Mouse (Mus musculus): ENCODE results near the gene 4933414I15Rik. TPM values are rescaled to one million over a fixed set of nuclear protein-coding genes. Genes with fewer than 3 reads are reported as not detected.

The 4933414I15Rik gene
- polyA plus RNA-seq, 1 experiment from 2014 or later: not detected

DNA sequence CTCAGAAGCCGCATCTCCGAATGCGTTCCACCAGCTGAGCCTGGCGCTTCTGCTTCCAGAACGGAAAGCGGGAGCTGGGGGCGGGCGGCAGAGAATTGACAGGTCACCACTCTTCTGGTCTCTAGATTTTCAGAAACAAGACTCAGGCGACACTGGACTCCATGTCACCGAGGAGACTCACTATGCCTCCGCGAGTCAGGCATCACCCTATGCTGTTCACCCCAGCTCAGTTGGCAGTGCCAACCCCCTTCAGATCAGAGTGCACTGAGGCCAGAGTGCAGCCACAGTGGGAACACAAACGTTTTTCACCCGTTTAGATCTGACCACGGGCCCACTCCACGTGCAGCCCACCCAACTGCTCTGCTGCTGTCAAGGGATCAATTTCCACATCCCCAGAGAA lies 12.5 kb downstream of the 4933414I15Rik start:
- Histone ChIP-seq H3K4me1 (replicated peaks) (peaks cover 14% of the 10 kb centered on the region; the same call in 1 of the 2 replicates), H3K4me2 (peak overlapping the region; percentile 95), H3K4me3 (peak overlapping the region; percentile 76), H3K27ac (replicated peaks) (peak overlapping the region; percentile 91), H3K36me3 (no peaks in the 10 kb centered on the region), H3K27me3 (no peaks in the 10 kb centered on the region), H3K9ac (peak overlapping the region; percentile 88), H3K9me3 (no peaks in the 10 kb centered on the region)
- 0% methylated on average over 16 of the region's 16 CpGs for WGBS
- peak; percentile 75; the same call in 1 of the 2 replicates for ATAC-seq (ENCODE audit: low FRiP score, low read depth)

DNA sequence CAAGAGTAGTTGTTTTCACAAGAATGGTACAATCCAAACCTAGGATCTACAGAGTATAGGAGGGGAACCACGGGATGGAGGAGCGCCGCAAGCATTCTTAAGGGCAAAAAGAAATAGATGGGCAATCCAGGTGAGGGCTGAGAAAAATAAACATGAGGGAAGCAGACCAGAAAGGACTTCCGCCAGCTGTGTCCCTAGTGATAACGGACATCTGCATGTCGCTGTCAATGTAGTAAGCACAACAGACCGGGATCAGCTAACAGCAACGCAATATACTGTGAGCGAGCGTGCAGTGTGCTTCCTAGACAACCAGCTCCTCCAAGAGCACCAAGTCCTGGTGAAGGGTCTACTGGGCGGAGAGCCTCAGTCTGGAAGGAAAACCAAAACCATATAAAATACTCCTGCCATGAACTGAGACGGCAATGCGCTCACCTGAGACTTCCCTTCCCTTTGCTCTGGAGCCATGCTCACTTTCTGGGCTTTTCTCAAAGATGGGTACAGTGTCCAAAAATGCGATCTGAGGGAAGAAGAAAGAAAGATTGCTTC lies 13.0 kb downstream of the 4933414I15Rik start:
- Histone ChIP-seq H3K4me3 (peak overlapping the region; percentile 76), H3K4me2 (peak overlapping the region; percentile 95), H3K27ac (replicated peaks) (peak overlapping the region; percentile 91), H3K9ac (peak overlapping the region; percentile 88), H3K27me3 (no peaks in the 10 kb centered on the region), H3K36me3 (peaks cover 4% of the 10 kb centered on the region; the same call in 1 of the 2 replicates), H3K9me3 (no peaks in the 10 kb centered on the region), H3K4me1 (replicated peaks) (peaks cover 14% of the 10 kb centered on the region; the same call in 1 of the 2 replicates)
- 22% methylated on average over 14 of the region's 14 CpGs for WGBS
- peak; percentile 4; the same call in 1 of the 2 replicates for ATAC-seq (ENCODE audit: low FRiP score, low read depth)

DNA sequence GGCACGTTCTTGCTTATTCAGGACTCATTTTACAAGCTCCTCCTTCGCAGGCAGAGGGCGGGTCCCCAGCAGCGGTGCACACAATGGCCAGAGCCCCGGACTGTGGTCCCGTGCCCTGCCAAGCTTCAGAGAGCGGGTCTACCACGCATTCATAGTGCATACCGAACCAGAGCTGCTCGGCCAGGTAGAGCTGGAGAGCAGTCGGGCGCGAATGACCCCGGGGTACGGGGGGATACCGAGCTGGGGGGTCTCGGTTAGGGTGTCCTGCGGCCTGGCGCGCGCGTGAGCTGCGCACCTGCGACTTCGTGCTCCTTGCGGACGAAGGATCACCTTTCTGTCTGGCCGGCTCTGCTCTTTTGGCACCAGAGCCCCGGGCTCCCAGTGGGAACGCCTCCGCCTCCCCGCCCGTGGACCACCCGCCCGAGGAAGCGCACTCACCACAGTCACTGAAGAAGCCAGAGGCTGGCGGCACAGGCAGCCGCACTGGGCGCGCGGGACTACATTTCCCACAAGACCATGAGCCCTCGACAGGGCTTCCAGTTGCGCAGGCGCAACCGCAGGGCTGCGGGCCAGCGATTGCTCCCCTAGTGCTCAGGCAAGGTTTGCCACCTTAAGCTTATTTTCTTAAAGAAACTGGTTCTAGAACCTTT lies 27.8 kb downstream of the 4933414I15Rik start, which contains the start of gene Zfp2:
TSS of gene Zfp2 (minus strand) at position 495 of the 650 bp plus-strand sequence.
- Histone ChIP-seq H3K9ac (peak within 1 kb of the TSS; percentile 96), H3K27ac (replicated peaks) (peak within 1 kb of the TSS; percentile 95), H3K4me1 (replicated peaks) (peaks cover 14% of the 10 kb centered on the region), H3K36me3 (peaks cover 18% of the 10 kb centered on the region), H3K9me3 (peaks cover 9% of the 10 kb centered on the region; the same call in 1 of the 2 replicates), H3K27me3 (no peaks in the 10 kb centered on the region), H3K4me2 (peak within 1 kb of the TSS; percentile 54), H3K4me3 (peak within 1 kb of the TSS; percentile 67)
- under 1% methylated on average over 46 of the region's 47 CpGs for WGBS
- ATAC-seq (ENCODE audit: low FRiP score, low read depth): peak; percentile 98

DNA sequence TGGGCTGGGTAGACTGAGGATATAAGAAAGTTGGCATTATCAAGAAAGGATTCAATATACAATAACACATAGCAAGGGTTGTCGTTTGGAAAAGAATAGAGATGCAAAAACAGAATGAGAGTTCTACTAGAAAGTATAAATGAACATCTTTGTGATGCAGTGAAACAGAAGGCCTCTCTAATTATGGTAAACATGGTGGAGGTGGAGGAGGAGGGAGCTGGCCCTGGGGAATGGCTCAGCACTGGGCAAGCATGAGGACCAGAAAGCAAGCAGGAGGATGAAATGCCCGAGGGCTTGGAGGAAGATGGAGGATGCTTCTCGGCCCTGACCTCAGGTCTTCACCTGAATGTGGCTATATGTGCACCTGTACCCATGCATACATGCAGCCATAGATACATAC lies 29.1 kb downstream of the 4933414I15Rik start:
- Histone ChIP-seq H3K9me3 (peaks cover 17% of the 10 kb centered on the region; the same call in 1 of the 2 replicates), H3K4me3 (peak overlapping the region; percentile 67; the same call in 1 of the 2 replicates), H3K27ac (replicated peaks) (0 out of 2 replicates have a peak overlapping the region, but pooled peaks have one; percentile 95), H3K27me3 (no peaks in the 10 kb centered on the region), H3K36me3 (peaks cover 32% of the 10 kb centered on the region), H3K4me2 (peak overlapping the region; percentile 54), H3K4me1 (replicated peaks) (peaks cover 14% of the 10 kb centered on the region), H3K9ac (no peak overlapping the region)
- ATAC-seq (ENCODE audit: low FRiP score, low read depth): no peak
- 97% methylated on average over 3 of the region's 3 CpGs for WGBS

DNA sequence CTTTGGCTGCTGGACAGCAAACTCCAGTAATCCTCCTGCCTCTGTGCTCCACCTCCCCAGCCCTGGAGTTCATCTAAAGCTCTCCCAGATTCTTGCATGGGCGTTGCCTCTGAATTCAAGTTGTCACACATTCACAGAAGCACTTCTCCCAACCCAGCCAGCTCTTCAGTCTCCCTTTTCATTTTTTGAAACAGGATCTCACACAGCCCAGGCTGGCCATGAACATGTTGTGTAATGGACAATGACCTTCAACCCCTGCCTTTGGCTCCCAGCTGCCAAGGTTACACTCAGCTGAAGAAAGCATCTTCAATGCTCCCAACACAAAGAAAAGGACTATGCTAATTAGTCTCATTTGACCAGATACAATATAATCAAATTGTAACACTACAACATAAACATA lies 30.3 kb downstream of the 4933414I15Rik start:
- Histone ChIP-seq H3K27me3 (no peaks in the 10 kb centered on the region), H3K27ac (replicated peaks) (no peak overlapping the region), H3K4me1 (replicated peaks) (peaks cover 14% of the 10 kb centered on the region), H3K36me3 (peaks cover 43% of the 10 kb centered on the region), H3K4me3 (no peak overlapping the region), H3K9me3 (peaks cover 26% of the 10 kb centered on the region; the same call in 1 of the 2 replicates), H3K4me2 (no peak overlapping the region), H3K9ac (no peak overlapping the region)
- no peak for ATAC-seq (ENCODE audit: low FRiP score, low read depth)
- 79% methylated on average over 1 of the region's 1 CpGs for WGBS

DNA sequence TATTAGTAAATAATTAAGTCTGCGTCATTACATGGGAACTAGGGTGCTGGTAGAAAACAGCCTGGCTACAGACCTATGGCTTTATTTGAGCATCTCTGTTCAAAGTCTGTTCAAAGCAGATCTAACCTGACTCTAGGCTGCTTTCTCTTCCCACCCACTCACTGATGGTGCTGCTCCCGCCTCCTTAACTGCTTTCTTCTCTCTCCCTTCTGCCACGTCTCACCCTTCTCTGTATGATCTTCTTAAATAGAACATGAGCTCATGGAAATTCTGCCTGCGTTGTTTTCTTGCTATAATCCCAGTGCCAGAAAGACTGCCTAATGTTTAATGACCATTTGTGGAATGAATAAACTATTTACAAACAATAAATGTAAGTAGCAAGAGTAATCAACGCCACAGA lies 35.4 kb downstream of the 4933414I15Rik start:
- 89% methylated on average over 5 of the region's 5 CpGs for WGBS
- peaks cover 61% of the 10 kb centered on the region for H3K9me3 ChIP-seq

DNA sequence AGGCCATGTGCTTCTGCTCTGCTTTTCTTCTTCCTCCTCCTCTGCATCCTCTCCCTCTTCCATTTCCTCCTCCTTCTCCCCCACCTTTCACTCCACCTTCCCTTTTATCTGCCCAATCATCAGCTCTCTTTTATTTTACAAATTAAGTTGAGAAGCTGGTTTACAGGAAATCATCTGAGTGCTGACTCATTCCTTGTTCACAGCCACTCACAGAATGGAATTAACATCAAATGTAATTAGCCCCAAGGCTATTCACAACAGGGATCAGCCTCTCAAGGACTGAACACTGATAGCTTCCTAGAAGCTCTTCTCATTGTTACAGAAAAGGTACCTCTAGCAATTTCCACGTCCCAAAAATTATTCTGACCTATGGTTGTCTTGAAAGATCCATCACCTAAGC lies 46.2 kb downstream of the 4933414I15Rik start:
- no peaks in the 10 kb centered on the region for H3K27me3 ChIP-seq
- H3K4me3 ChIP-seq: no peak overlapping the region
- no peak overlapping the region for H3K4me2 ChIP-seq
- peaks cover 65% of the 10 kb centered on the region for H3K36me3 ChIP-seq
- peaks cover 56% of the 10 kb centered on the region for H3K9me3 ChIP-seq
- H3K27ac ChIP-seq (replicated peaks): no peak overlapping the region
- ATAC-seq (ENCODE audit: low FRiP score, low read depth): no peak
- 88% methylated on average over 1 of the region's 1 CpGs for WGBS
- H3K9ac ChIP-seq: no peak overlapping the region
- H3K4me1 ChIP-seq (replicated peaks): no peaks in the 10 kb centered on the region

More for the DNA sequence above, 35.4 kb downstream of the 4933414I15Rik start:
- H3K27ac ChIP-seq (replicated peaks): no peak overlapping the region
- H3K4me1 ChIP-seq (replicated peaks): no peaks in the 10 kb centered on the region
- ATAC-seq (ENCODE audit: low FRiP score, low read depth): no peak
- no peaks in the 10 kb centered on the region for H3K27me3 ChIP-seq
- H3K4me2 ChIP-seq: no peak overlapping the region
- H3K4me3 ChIP-seq: no peak overlapping the region
- no peak overlapping the region for H3K9ac ChIP-seq
- H3K36me3 ChIP-seq: peaks cover 93% of the 10 kb centered on the region

DNA sequence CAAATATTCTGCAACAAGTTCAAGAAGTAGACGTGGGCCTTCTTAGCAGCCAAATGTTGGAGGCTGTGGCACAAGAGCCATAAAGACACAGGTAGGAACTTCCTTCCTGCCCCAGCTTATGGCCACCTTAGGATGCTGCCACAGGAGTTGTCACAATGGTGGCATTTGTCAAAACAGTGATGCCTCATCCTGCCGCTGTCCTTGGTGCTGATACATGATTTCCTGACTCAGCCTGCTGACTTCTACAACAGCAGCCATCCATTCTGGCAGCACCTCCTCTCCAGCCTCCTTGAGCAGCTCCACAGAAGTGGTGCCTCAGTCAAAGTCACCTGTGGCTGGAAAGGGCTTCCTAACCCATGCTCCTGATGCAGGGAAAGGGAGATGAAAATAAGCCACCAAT lies 51.1 kb downstream of the 4933414I15Rik start:
- WGBS: 55% methylated on average over 2 of the region's 2 CpGs
- H3K27me3 ChIP-seq: no peaks in the 10 kb centered on the region
- no peak overlapping the region for H3K27ac ChIP-seq (replicated peaks)
- no peak overlapping the region for H3K9ac ChIP-seq
- H3K36me3 ChIP-seq: peaks cover 21% of the 10 kb centered on the region
- no peak for ATAC-seq (ENCODE audit: low FRiP score, low read depth)
- peaks cover 9% of the 10 kb centered on the region; the same call in 1 of the 2 replicates for H3K9me3 ChIP-seq
- 0 out of 2 replicates have a peak, but pooled peaks cover 4% of the 10 kb centered on the region for H3K4me1 ChIP-seq (replicated peaks)
- H3K4me3 ChIP-seq: no peak overlapping the region
- no peak overlapping the region for H3K4me2 ChIP-seq

Other genes with a start within 250 kb of the 4933414I15Rik start
- 52.6 and 54.8 TPM in 2 replicates for gene Zfp354c, start 116.0 kb downstream of the 4933414I15Rik start, polyA plus RNA-seq (2015; fragmentation: Nextera tagmentation; extraction: Ambion mirVana)
- 1.2 and 2.0 TPM in 2 replicates for gene Zfp879, start 102.2 kb downstream of the 4933414I15Rik start, polyA plus RNA-seq (2015; fragmentation: Nextera tagmentation; extraction: Ambion mirVana)
- not detected in 2 replicates for gene Grm6, start 93.1 kb downstream of the 4933414I15Rik start, polyA plus RNA-seq (2015; fragmentation: Nextera tagmentation; extraction: Ambion mirVana)
- 9.5 and 11.3 TPM in 2 replicates for gene Zfp454, start 56.1 kb downstream of the 4933414I15Rik start, polyA plus RNA-seq (2015; fragmentation: Nextera tagmentation; extraction: Ambion mirVana)
- gene Zfp2, start 27.6 kb downstream of the 4933414I15Rik start, polyA plus RNA-seq (2015; fragmentation: Nextera tagmentation; extraction: Ambion mirVana): 41.5 and 46.0 TPM in 2 replicates
- gene Zfp354b, start 12.1 kb downstream of the 4933414I15Rik start, polyA plus RNA-seq (2015; fragmentation: Nextera tagmentation; extraction: Ambion mirVana): 3.5 and 4.3 TPM in 2 replicates
- gene Prop1, start 10.0 kb upstream of the 4933414I15Rik start, polyA plus RNA-seq (2015; fragmentation: Nextera tagmentation; extraction: Ambion mirVana): not detected in 2 replicates
- not detected in 2 replicates for gene Olfr1378, start 22.8 kb upstream of the 4933414I15Rik start, polyA plus RNA-seq (2015; fragmentation: Nextera tagmentation; extraction: Ambion mirVana)
- not detected in 2 replicates for gene Olfr1377, start 38.2 kb upstream of the 4933414I15Rik start, polyA plus RNA-seq (2015; fragmentation: Nextera tagmentation; extraction: Ambion mirVana)
- not detected in 2 replicates for gene Olfr51, start 59.8 kb upstream of the 4933414I15Rik start, polyA plus RNA-seq (2015; fragmentation: Nextera tagmentation; extraction: Ambion mirVana)
- gene Olfr54, start 70.5 kb upstream of the 4933414I15Rik start, polyA plus RNA-seq (2015; fragmentation: Nextera tagmentation; extraction: Ambion mirVana): not detected in 2 replicates
- gene Olfr1375, start 104.3 kb upstream of the 4933414I15Rik start, polyA plus RNA-seq (2015; fragmentation: Nextera tagmentation; extraction: Ambion mirVana): not detected in 2 replicates
- 11.5 and 11.9 TPM in 2 replicates for gene Zfp354a, start 115.5 kb upstream of the 4933414I15Rik start, polyA plus RNA-seq (2015; fragmentation: Nextera tagmentation; extraction: Ambion mirVana)